Mouse (Mus musculus) liver, adult 2 months (tissue): ENCODE results near the gene Zdhhc6. TPM values are rescaled to one million over a fixed set of nuclear protein-coding genes. Genes with fewer than 3 reads are reported as not detected.
A peak's percentile ranks its signal among the peaks of the same experiment; 100 is the strongest.

Source experiments
- DNase-seq: peaks from one replicate; pipeline ENCODE4 v3.0.0-alpha.2; 2011; ENCODE audit warnings: low read depth, low spot score; ENCODE audit errors: extremely low read depth
- H3K27ac ChIP-seq: fragments of 200-500 bp; replicated peaks from 2 replicates; pipeline ENCODE4 v1.5.1; 2012; ENCODE audit warnings: low read depth, mild to moderate bottlenecking, control low read depth, inconsistent platforms, low read length; ENCODE audit not compliant: insufficient read depth
- H3K27me3 ChIP-seq: fragments of 200-500 bp; 2 replicates; pipeline ENCODE4 v1.6.1; 2012; ENCODE audit warnings: mild to moderate bottlenecking, moderate library complexity, low read length, inconsistent platforms; ENCODE audit not compliant: control insufficient read depth, insufficient read depth
- H3K36me3 ChIP-seq: fragments of 200-500 bp; 2 replicates; pipeline ENCODE4 v1.6.1; 2012; ENCODE audit warnings: low read length, inconsistent platforms; ENCODE audit not compliant: control insufficient read depth, insufficient read depth
- H3K4me1 ChIP-seq: fragments of 200-500 bp; 2 replicates; pipeline ENCODE4 v1.6.1; 2011; ENCODE audit warnings: low read length; ENCODE audit not compliant: control insufficient read depth, insufficient read depth
- H3K4me3 ChIP-seq: fragments of 200-500 bp; 2 replicates; pipeline ENCODE4 v1.5.1; 2011; ENCODE audit warnings: low read depth, mild to moderate bottlenecking, control low read depth, low read length, moderate library complexity; ENCODE audit not compliant: insufficient read depth
- H3K79me2 ChIP-seq: fragments of 200-500 bp; 2 replicates; pipeline ENCODE4 v1.6.1; 2012; ENCODE audit warnings: inconsistent platforms, mild to moderate bottlenecking, low read length, moderate library complexity; ENCODE audit not compliant: control insufficient read depth, insufficient read depth
- H3K9ac ChIP-seq: fragments of 200-500 bp; 2 replicates; pipeline ENCODE4 v1.6.1; 2012; ENCODE audit warnings: low read depth, mild to moderate bottlenecking, control low read depth, inconsistent platforms, low read length
- CTCF ChIP-seq: fragments of 200-500 bp; IDR thresholded peaks from 2 replicates; pipeline ENCODE4 v1.5.1; 2011; ENCODE audit warnings: low read depth, low read length, control low read depth
- POLR2A ChIP-seq: fragments of 200-500 bp; IDR thresholded peaks from 2 replicates; pipeline ENCODE4 v1.6.1; 2011; ENCODE audit warnings: low read length, control low read depth; ENCODE audit not compliant: insufficient read depth; ENCODE audit errors: extremely low read depth
- WGBS: fragments of 180-500 bp; shearing (Covaris S2); methylation state at CpG from one replicate; pipeline ENCODE4 v1.1.7; 2018; 5-methylcytosine and 5-hydroxymethylcytosine counted together
- polyA plus RNA-seq: library from polyadenylated mRNA; depleted of rRNA; stranded (reverse); fragments of >200 nt; gene quantifications from 2 replicates; pipeline ENCODE4 v1.2.3, GENCODE M21; 2012
- total RNA-seq: library from RNA; depleted of rRNA; stranded (reverse); fragments of >200 nt; gene quantifications from 2 replicates; pipeline ENCODE4 v1.2.3, GENCODE M21; 2014

Zdhhc6 gene
- total and polyA plus RNA-seq, 2 experiments, result 19.5 to 60.1 TPM

GRCm38 (mm10) chr19:55284093-55284492, 31.7 kb downstream of the Zdhhc6 start:
- 86% methylated on average over 4 of the region's 4 CpGs for WGBS
- H3K27ac ChIP-seq, result no peak overlapping the region
- no peak overlapping the region for H3K9ac ChIP-seq
- no peak overlapping the region for H3K4me3 ChIP-seq
- H3K36me3 ChIP-seq, result peaks cover 90% of the 10 kb centered on the region
- H3K4me1 ChIP-seq, result no peaks in the 10 kb centered on the region
- DNase-seq, result no peak
- H3K79me2 ChIP-seq, result no peaks in the 10 kb centered on the region
- H3K27me3 ChIP-seq, result no peaks in the 10 kb centered on the region
- no peak for TF ChIP-seq CTCF
- no peak for TF ChIP-seq POLR2A

GRCm38 (mm10) chr19:55276770-55277169, 39.1 kb downstream of the Zdhhc6 start:
- 41% methylated on average over 3 of the region's 3 CpGs for WGBS
- Histone ChIP-seq H3K36me3 (peaks cover 65% of the 10 kb centered on the region), H3K4me1 (peaks cover 11% of the 10 kb centered on the region), H3K4me3 (no peak overlapping the region), H3K9ac (0 out of 2 replicates have a peak overlapping the region, but pooled peaks have one; percentile 43), H3K79me2 (0 out of 2 replicates have a peak, but pooled peaks cover 3% of the 10 kb centered on the region), H3K27ac (peak overlapping the region; percentile 67), H3K27me3 (no peaks in the 10 kb centered on the region)
- TF ChIP-seq CTCF (no peak), POLR2A (no peak)
- peak; percentile 69 for DNase-seq

- no peak for TF ChIP-seq POLR2A
- no peak for TF ChIP-seq CTCF
- peak overlapping the region; percentile 53; the same call in 1 of the 2 replicates for H3K27ac ChIP-seq
- H3K27me3 ChIP-seq, result no peaks in the 10 kb centered on the region
- peaks cover 11% of the 10 kb centered on the region for H3K4me1 ChIP-seq
- no peak overlapping the region for H3K4me3 ChIP-seq
- 0 out of 2 replicates have a peak, but pooled peaks cover 3% of the 10 kb centered on the region for H3K79me2 ChIP-seq
- WGBS, result 49% methylated on average over 4 of the region's 4 CpGs
- no peak for DNase-seq
- no peak overlapping the region for H3K9ac ChIP-seq
- peaks cover 64% of the 10 kb centered on the region for H3K36me3 ChIP-seq
Observed at GRCm38 (mm10) chr19:55276100-55276499, 39.7 kb downstream of the Zdhhc6 start.

- Histone ChIP-seq H3K79me2 (peaks cover 3% of the 10 kb centered on the region; the same call in 1 of the 2 replicates), H3K36me3 (peaks cover 60% of the 10 kb centered on the region), H3K9ac (no peak overlapping the region), H3K27ac (no peak overlapping the region), H3K4me3 (no peak overlapping the region), H3K4me1 (peaks cover 11% of the 10 kb centered on the region), H3K27me3 (no peaks in the 10 kb centered on the region)
- no peak for TF ChIP-seq CTCF
- TF ChIP-seq POLR2A, result no peak
- no peak for DNase-seq
- 73% methylated on average over 6 of the region's 6 CpGs for WGBS
Observed at GRCm38 (mm10) chr19:55273340-55273739, 42.5 kb downstream of the Zdhhc6 start.

- Histone ChIP-seq H3K79me2 (peaks cover 8% of the 10 kb centered on the region), H3K4me1 (peaks cover 21% of the 10 kb centered on the region), H3K27ac (no peak overlapping the region), H3K4me3 (no peak overlapping the region), H3K27me3 (no peaks in the 10 kb centered on the region), H3K36me3 (peaks cover 48% of the 10 kb centered on the region), H3K9ac (no peak overlapping the region)
- 90% methylated on average over 3 of the region's 3 CpGs for WGBS
- TF ChIP-seq POLR2A (no peak), CTCF (no peak)
- no peak for DNase-seq
Observed at GRCm38 (mm10) chr19:55271448-55271847, 44.4 kb downstream of the Zdhhc6 start.

- TF ChIP-seq POLR2A, result no peak
- no peak for TF ChIP-seq CTCF
- no peak overlapping the region for H3K4me3 ChIP-seq
- H3K79me2 ChIP-seq, result peaks cover 22% of the 10 kb centered on the region
- H3K27ac ChIP-seq, result no peak overlapping the region
- WGBS, result 88% methylated on average over 5 of the region's 5 CpGs
- no peaks in the 10 kb centered on the region for H3K27me3 ChIP-seq
- no peak for DNase-seq
- H3K36me3 ChIP-seq, result peaks cover 44% of the 10 kb centered on the region
- H3K9ac ChIP-seq, result no peak overlapping the region
- peaks cover 25% of the 10 kb centered on the region for H3K4me1 ChIP-seq
Observed at GRCm38 (mm10) chr19:55269051-55269450, 46.8 kb downstream of the Zdhhc6 start.
